Mouse (Mus musculus) forebrain, embryonic 11.5 days (tissue): Measurements from ENCODE around the gene Dclk3. TPM values are rescaled to one million over a fixed set of nuclear protein-coding genes. Genes with fewer than 3 reads are reported as not detected.

Source experiments
- ATAC-seq: fragments of 200-750 bp; cut with Nextera tagmentation; replicated peaks from 2 replicates; pipeline ENCODE4 v1.8.0; 2017; ENCODE audit warnings: moderate TSS enrichment; ENCODE audit not compliant: low FRiP score
- DNase-seq: peaks from one replicate; pipeline ENCODE4 v3.0.0-alpha.2; 2017; ENCODE audit warnings: low spot score
- H3K27ac ChIP-seq: fragments of 300-500 bp; sonication (generic); 2 replicates; pipeline ENCODE4 v1.5.1; 2014; ENCODE audit warnings: low read depth, low read length
- H3K27me3 ChIP-seq: fragments of 300-500 bp; sonication (generic); 2 replicates; pipeline ENCODE4 v1.6.1; 2014; ENCODE audit warnings: mild to moderate bottlenecking, low read length, mixed read lengths; ENCODE audit not compliant: control insufficient read depth, insufficient read depth
- H3K36me3 ChIP-seq: fragments of 300-500 bp; sonication (generic); 2 replicates; pipeline ENCODE4 v1.6.1; 2014; ENCODE audit warnings: mild to moderate bottlenecking, low read length, moderate library complexity, mixed read lengths; ENCODE audit not compliant: control insufficient read depth, insufficient read depth
- H3K4me1 ChIP-seq: fragments of 300-500 bp; sonication (generic); replicated peaks from 2 replicates; pipeline ENCODE4 v1.6.1; 2014; ENCODE audit warnings: low read length, mixed read lengths; ENCODE audit not compliant: control insufficient read depth, insufficient read depth
- H3K4me2 ChIP-seq: fragments of 300-500 bp; sonication (generic); 2 replicates; pipeline ENCODE4 v1.6.1; 2014; ENCODE audit warnings: low read depth, mild to moderate bottlenecking, low read length, moderate library complexity, mixed read lengths; ENCODE audit not compliant: severe bottlenecking
- H3K4me3 ChIP-seq: fragments of 300-500 bp; sonication (generic); 2 replicates; pipeline ENCODE4 v1.5.1; 2014; ENCODE audit warnings: low read depth, low read length
- H3K9ac ChIP-seq: fragments of 300-500 bp; sonication (generic); 2 replicates; pipeline ENCODE4 v1.6.1; 2014; ENCODE audit warnings: low read length
- H3K9me3 ChIP-seq: fragments of 300-500 bp; sonication (generic); 2 replicates; pipeline ENCODE4 v1.6.1; 2016; ENCODE audit warnings: low read length, mixed read lengths; ENCODE audit not compliant: control insufficient read depth
- WGBS: fragments of 180-500 bp; shearing (Covaris S2); extraction: QIAGEN DNeasy Blood & Tissue Kit; methylation state at CpG from one replicate; pipeline ENCODE4 v1.1.7; 2014; 5-methylcytosine and 5-hydroxymethylcytosine counted together
- polyA plus RNA-seq: library from polyadenylated mRNA; unstranded; fragments of >200 nt; fragmentation: Nextera tagmentation; extraction: Ambion mirVana; gene quantifications from 2 replicates; pipeline ENCODE4 v1.2.1, GENCODE M21; 2014

Gene Dclk3
- polyA plus RNA-seq, 1 experiment from 2014 or later: 0.20 TPM

- ATAC-seq (no peak), DNase-seq (no peak)
- H3K27me3 ChIP-seq: no peaks in the 10 kb centered on the region
- H3K27ac ChIP-seq: no peak overlapping the region
- no peaks in the 10 kb centered on the region for H3K9me3 ChIP-seq
- H3K4me2 ChIP-seq: no peak overlapping the region
- H3K4me1 ChIP-seq: no peaks in the 10 kb centered on the region
- no peaks in the 10 kb centered on the region for H3K36me3 ChIP-seq
- H3K9ac ChIP-seq: no peak overlapping the region
- no peak overlapping the region for H3K4me3 ChIP-seq
- WGBS: 95% methylated on average over 6 of the region's 6 CpGs
These were observed 26.8 kb downstream of the Dclk3 start for GRCm38 (mm10) chr9:111465666-111466065.

GRCm38 (mm10) chr9:111473686-111474457 lies 35.0 kb downstream of the Dclk3 start:
- ATAC-seq (no peak), DNase-seq (no peak)
- H3K27me3 ChIP-seq: no peaks in the 10 kb centered on the region
- no peaks in the 10 kb centered on the region for H3K9me3 ChIP-seq
- no peak overlapping the region; the same call in 1 of the 2 replicates for H3K9ac ChIP-seq
- WGBS: 77% methylated on average over 21 of the region's 21 CpGs
- peaks cover 5% of the 10 kb centered on the region; the same call in 1 of the 2 replicates for H3K4me1 ChIP-seq
- H3K27ac ChIP-seq: no peak overlapping the region
- H3K36me3 ChIP-seq: no peaks in the 10 kb centered on the region
- H3K4me3 ChIP-seq: no peak overlapping the region
- H3K4me2 ChIP-seq: no peak overlapping the region

- no peaks in the 10 kb centered on the region for H3K36me3 ChIP-seq
- H3K27ac ChIP-seq: no peak overlapping the region
- no peak overlapping the region; the same call in 1 of the 2 replicates for H3K9ac ChIP-seq
- DNase-seq (no peak), ATAC-seq (no peak)
- 29% methylated on average over 3 of the region's 3 CpGs for WGBS
- peaks cover 5% of the 10 kb centered on the region; the same call in 1 of the 2 replicates for H3K4me1 ChIP-seq
- no peaks in the 10 kb centered on the region for H3K9me3 ChIP-seq
- no peak overlapping the region for H3K4me3 ChIP-seq
- H3K27me3 ChIP-seq: no peaks in the 10 kb centered on the region
- H3K4me2 ChIP-seq: no peak overlapping the region
These were observed 35.5 kb downstream of the Dclk3 start for GRCm38 (mm10) chr9:111474458-111474745.

- no peak for DNase-seq
- Histone ChIP-seq H3K36me3 (no peaks in the 10 kb centered on the region), H3K27me3 (no peaks in the 10 kb centered on the region), H3K9ac (no peak overlapping the region), H3K4me3 (no peak overlapping the region), H3K9me3 (no peaks in the 10 kb centered on the region), H3K27ac (no peak overlapping the region), H3K4me2 (no peak overlapping the region), H3K4me1 (peaks cover 5% of the 10 kb centered on the region; the same call in 1 of the 2 replicates)
- ATAC-seq: no peak
- WGBS: 94% methylated on average over 3 of the region's 3 CpGs
These were observed 36.4 kb downstream of the Dclk3 start for GRCm38 (mm10) chr9:111475281-111475680.

GRCm38 (mm10) chr9:111475973-111476372 lies 37.1 kb downstream of the Dclk3 start:
- Histone ChIP-seq H3K4me2 (no peak overlapping the region), H3K4me3 (no peak overlapping the region), H3K9ac (no peak overlapping the region), H3K27ac (no peak overlapping the region), H3K9me3 (no peaks in the 10 kb centered on the region), H3K27me3 (no peaks in the 10 kb centered on the region), H3K36me3 (no peaks in the 10 kb centered on the region), H3K4me1 (peaks cover 5% of the 10 kb centered on the region; the same call in 1 of the 2 replicates)
- ATAC-seq (no peak), DNase-seq (no peak)
- 83% methylated on average over 4 of the region's 4 CpGs for WGBS

- peaks cover 5% of the 10 kb centered on the region; the same call in 1 of the 2 replicates for H3K4me1 ChIP-seq
- no peaks in the 10 kb centered on the region for H3K27me3 ChIP-seq
- H3K27ac ChIP-seq: no peak overlapping the region
- DNase-seq: no peak
- H3K4me3 ChIP-seq: no peak overlapping the region
- no peak overlapping the region for H3K9ac ChIP-seq
- 79% methylated on average over 6 of the region's 6 CpGs for WGBS
- no peaks in the 10 kb centered on the region for H3K36me3 ChIP-seq
- no peaks in the 10 kb centered on the region for H3K9me3 ChIP-seq
- no peak overlapping the region for H3K4me2 ChIP-seq
- ATAC-seq: no peak
These were observed 37.7 kb downstream of the Dclk3 start for GRCm38 (mm10) chr9:111476479-111477016.

- no peaks in the 10 kb centered on the region for H3K36me3 ChIP-seq
- H3K4me1 ChIP-seq: peaks cover 5% of the 10 kb centered on the region; the same call in 1 of the 2 replicates
- 69% methylated on average over 7 of the region's 7 CpGs for WGBS
- no peak overlapping the region for H3K4me3 ChIP-seq
- DNase-seq (no peak), ATAC-seq (no peak)
- H3K9ac ChIP-seq: no peak overlapping the region
- H3K4me2 ChIP-seq: no peak overlapping the region
- no peak overlapping the region for H3K27ac ChIP-seq
- H3K27me3 ChIP-seq: no peaks in the 10 kb centered on the region
- no peaks in the 10 kb centered on the region for H3K9me3 ChIP-seq
These were observed 40.1 kb downstream of the Dclk3 start for GRCm38 (mm10) chr9:111478853-111479490.

- WGBS: 92% methylated on average over 3 of the region's 3 CpGs
- H3K4me2 ChIP-seq: no peak overlapping the region
These were observed 42.1 kb downstream of the Dclk3 start for GRCm38 (mm10) chr9:111481011-111481410.

More at GRCm38 (mm10) chr9:111481011-111481410, 42.1 kb downstream of the Dclk3 start:
- Histone ChIP-seq H3K36me3 (no peaks in the 10 kb centered on the region), H3K9me3 (no peaks in the 10 kb centered on the region), H3K27me3 (no peaks in the 10 kb centered on the region), H3K9ac (no peak overlapping the region), H3K27ac (no peak overlapping the region), H3K4me1 (no peaks in the 10 kb centered on the region; the same call in 1 of the 2 replicates), H3K4me3 (no peak overlapping the region)
- DNase-seq (no peak), ATAC-seq (no peak)
